Mouse (Mus musculus): Measurements from ENCODE around the gene Patj.

Patj gene

GRCm38 (mm10) chr4:98511964-98512743 is 116.6 kb downstream of the Patj start:
- DNase-seq = no peak

- no peak for DNase-seq
These were observed 124.9 kb downstream of the Patj start for GRCm38 (mm10) chr4:98520492-98520891.

GRCm38 (mm10) chr4:98524525-98524924 is 128.9 kb downstream of the Patj start:
- no peak for DNase-seq

GRCm38 (mm10) chr4:98535446-98535845 is 139.9 kb downstream of the Patj start:
- no peak for DNase-seq

- DNase-seq = no peak
These were observed 146.0 kb downstream of the Patj start for GRCm38 (mm10) chr4:98541591-98541990.

- no peak for DNase-seq
These were observed 147.4 kb downstream of the Patj start for GRCm38 (mm10) chr4:98543001-98543400.

- no peak for DNase-seq
These were observed 149.8 kb downstream of the Patj start for GRCm38 (mm10) chr4:98545376-98545775.

GRCm38 (mm10) chr4:98546456-98547176 is 151.0 kb downstream of the Patj start:
- DNase-seq = no peak

GRCm38 (mm10) chr4:98549491-98549890 is 153.9 kb downstream of the Patj start:
- DNase-seq = no peak

- DNase-seq = no peak
These were observed 154.5 kb downstream of the Patj start for GRCm38 (mm10) chr4:98550116-98550515.

GRCm38 (mm10) chr4:98555666-98556065 is 160.1 kb downstream of the Patj start:
- no peak for DNase-seq

GRCm38 (mm10) chr4:98556449-98556848 is 160.9 kb downstream of the Patj start:
- no peak for DNase-seq

GRCm38 (mm10) chr4:98557192-98557591 is 161.6 kb downstream of the Patj start:
- peak; percentile 22 to 54 for DNase-seq

- no peak for DNase-seq
These were observed 164.7 kb downstream of the Patj start for GRCm38 (mm10) chr4:98560196-98560830.

- no peak for DNase-seq
These were observed 167.5 kb downstream of the Patj start for GRCm38 (mm10) chr4:98563082-98563481.

- peak in 1 of 2 experiments; percentile 9 for DNase-seq
These were observed 168.1 kb downstream of the Patj start for GRCm38 (mm10) chr4:98563506-98564195.

- DNase-seq = no peak
These were observed 168.7 kb downstream of the Patj start for GRCm38 (mm10) chr4:98564196-98564865.

- no peak for DNase-seq
These were observed 171.2 kb downstream of the Patj start for GRCm38 (mm10) chr4:98566741-98567140.

- DNase-seq = no peak
These were observed 171.9 kb downstream of the Patj start for GRCm38 (mm10) chr4:98567457-98567856.

- no peak for DNase-seq
These were observed 174.3 kb downstream of the Patj start for GRCm38 (mm10) chr4:98569904-98570303.

GRCm38 (mm10) chr4:98577275-98577674 is 181.7 kb downstream of the Patj start:
- no peak for DNase-seq

- no peak for DNase-seq
These were observed 182.5 kb downstream of the Patj start for GRCm38 (mm10) chr4:98577957-98578541.
